Mouse (Mus musculus): ENCODE data around the gene Hmox2. TPM values are rescaled to one million over a fixed set of nuclear protein-coding genes. Genes with fewer than 3 reads are reported as not detected.

The Hmox2 gene
- polyA plus RNA-seq, 1 experiment from 2014 or later = 39.2 TPM

- no peak overlapping the region for H3K9ac ChIP-seq (ENCODE audit: low read depth, low read length)
- ATAC-seq (ENCODE audit: low read depth) = no peak
- peaks cover 5% of the 10 kb centered on the region for H3K36me3 ChIP-seq (ENCODE audit: control insufficient read depth, insufficient read depth)
- no peak overlapping the region for H3K4me3 ChIP-seq (ENCODE audit: low read depth, low read length)
- H3K4me2 ChIP-seq (ENCODE audit: low read depth, low read length) = no peak overlapping the region
- H3K27ac ChIP-seq (ENCODE audit: low read length) = no peak overlapping the region
- peaks cover 3% of the 10 kb centered on the region; the same call in 1 of the 2 replicates for H3K4me1 ChIP-seq (ENCODE audit: control insufficient read depth, low read depth, low read length)
- H3K27me3 ChIP-seq (ENCODE audit: control insufficient read depth, insufficient read depth, low read depth, low read length) = no peaks in the 10 kb centered on the region
- H3K9me3 ChIP-seq (replicated peaks; ENCODE audit: control insufficient read depth, low read length) = no peaks in the 10 kb centered on the region
- WGBS (ENCODE audit: insufficient replicate concordance) = 34% methylated on average over 1 of the region's 1 CpGs
Measured at GRCm38 (mm10) chr16:4773289-4773970, 47.3 kb downstream of the Hmox2 start.

GRCm38 (mm10) chr16:4777171-4777904 lies 51.2 kb downstream of the Hmox2 start:
- Histone ChIP-seq H3K4me3 (ENCODE audit: low read depth, low read length) (no peak overlapping the region), H3K4me1 (ENCODE audit: control insufficient read depth, low read depth, low read length) (peaks cover 3% of the 10 kb centered on the region; the same call in 1 of the 2 replicates), H3K9ac (ENCODE audit: low read depth, low read length) (no peak overlapping the region), H3K27ac (ENCODE audit: low read length) (no peak overlapping the region), H3K27me3 (ENCODE audit: control insufficient read depth, insufficient read depth, low read depth, low read length) (no peaks in the 10 kb centered on the region), H3K9me3 (replicated peaks; ENCODE audit: control insufficient read depth, low read length) (no peaks in the 10 kb centered on the region), H3K4me2 (ENCODE audit: low read depth, low read length) (no peak overlapping the region), H3K36me3 (ENCODE audit: control insufficient read depth, insufficient read depth) (no peaks in the 10 kb centered on the region)
- 85% methylated on average over 3 of the region's 3 CpGs for WGBS (ENCODE audit: insufficient replicate concordance)
- ATAC-seq (ENCODE audit: low read depth) = peak; percentile 30; the same call in 1 of the 2 replicates

GRCm38 (mm10) chr16:4777905-4778609 lies 51.9 kb downstream of the Hmox2 start:
- Histone ChIP-seq H3K4me1 (ENCODE audit: control insufficient read depth, low read depth, low read length) (peaks cover 3% of the 10 kb centered on the region; the same call in 1 of the 2 replicates), H3K27ac (ENCODE audit: low read length) (no peak overlapping the region), H3K4me3 (ENCODE audit: low read depth, low read length) (no peak overlapping the region), H3K36me3 (ENCODE audit: control insufficient read depth, insufficient read depth) (no peaks in the 10 kb centered on the region), H3K27me3 (ENCODE audit: control insufficient read depth, insufficient read depth, low read depth, low read length) (no peaks in the 10 kb centered on the region), H3K9ac (ENCODE audit: low read depth, low read length) (no peak overlapping the region), H3K4me2 (ENCODE audit: low read depth, low read length) (no peak overlapping the region), H3K9me3 (replicated peaks; ENCODE audit: control insufficient read depth, low read length) (no peaks in the 10 kb centered on the region)
- no peak for ATAC-seq (ENCODE audit: low read depth)
- 69% methylated on average over 4 of the region's 4 CpGs for WGBS (ENCODE audit: insufficient replicate concordance)

- Histone ChIP-seq H3K27me3 (ENCODE audit: control insufficient read depth, insufficient read depth, low read depth, low read length) (no peaks in the 10 kb centered on the region), H3K9me3 (replicated peaks; ENCODE audit: control insufficient read depth, low read length) (no peaks in the 10 kb centered on the region), H3K27ac (ENCODE audit: low read length) (no peak overlapping the region), H3K4me2 (ENCODE audit: low read depth, low read length) (no peak overlapping the region), H3K4me1 (ENCODE audit: control insufficient read depth, low read depth, low read length) (no peaks in the 10 kb centered on the region; the same call in 1 of the 2 replicates), H3K36me3 (ENCODE audit: control insufficient read depth, insufficient read depth) (no peaks in the 10 kb centered on the region), H3K4me3 (ENCODE audit: low read depth, low read length) (no peak overlapping the region), H3K9ac (ENCODE audit: low read depth, low read length) (no peak overlapping the region)
- ATAC-seq (ENCODE audit: low read depth) = no peak
- WGBS (ENCODE audit: insufficient replicate concordance) = 79% methylated on average over 4 of the region's 4 CpGs
Measured at GRCm38 (mm10) chr16:4778940-4779339, 52.8 kb downstream of the Hmox2 start.

- WGBS (ENCODE audit: insufficient replicate concordance) = 69% methylated on average over 5 of the region's 5 CpGs
- Histone ChIP-seq H3K9ac (ENCODE audit: low read depth, low read length) (no peak overlapping the region), H3K27me3 (ENCODE audit: control insufficient read depth, insufficient read depth, low read depth, low read length) (no peaks in the 10 kb centered on the region), H3K4me1 (ENCODE audit: control insufficient read depth, low read depth, low read length) (no peaks in the 10 kb centered on the region; the same call in 1 of the 2 replicates), H3K4me2 (ENCODE audit: low read depth, low read length) (no peak overlapping the region), H3K9me3 (replicated peaks; ENCODE audit: control insufficient read depth, low read length) (no peaks in the 10 kb centered on the region), H3K36me3 (ENCODE audit: control insufficient read depth, insufficient read depth) (no peaks in the 10 kb centered on the region), H3K27ac (ENCODE audit: low read length) (no peak overlapping the region), H3K4me3 (ENCODE audit: low read depth, low read length) (no peak overlapping the region)
- ATAC-seq (ENCODE audit: low read depth) = no peak
Measured at GRCm38 (mm10) chr16:4781524-4782196, 55.5 kb downstream of the Hmox2 start.

GRCm38 (mm10) chr16:4782515-4782914 lies 56.4 kb downstream of the Hmox2 start:
- Histone ChIP-seq H3K9ac (ENCODE audit: low read depth, low read length) (no peak overlapping the region), H3K36me3 (ENCODE audit: control insufficient read depth, insufficient read depth) (no peaks in the 10 kb centered on the region), H3K4me3 (ENCODE audit: low read depth, low read length) (no peak overlapping the region), H3K4me1 (ENCODE audit: control insufficient read depth, low read depth, low read length) (no peaks in the 10 kb centered on the region; the same call in 1 of the 2 replicates), H3K27me3 (ENCODE audit: control insufficient read depth, insufficient read depth, low read depth, low read length) (no peaks in the 10 kb centered on the region), H3K4me2 (ENCODE audit: low read depth, low read length) (no peak overlapping the region), H3K9me3 (replicated peaks; ENCODE audit: control insufficient read depth, low read length) (no peaks in the 10 kb centered on the region), H3K27ac (ENCODE audit: low read length) (no peak overlapping the region)
- ATAC-seq (ENCODE audit: low read depth) = no peak

- WGBS (ENCODE audit: insufficient replicate concordance) = 71% methylated on average over 4 of the region's 4 CpGs
- no peaks in the 10 kb centered on the region for H3K36me3 ChIP-seq (ENCODE audit: control insufficient read depth, insufficient read depth)
- no peak overlapping the region for H3K9ac ChIP-seq (ENCODE audit: low read depth, low read length)
- no peak overlapping the region for H3K27ac ChIP-seq (ENCODE audit: low read length)
- no peaks in the 10 kb centered on the region for H3K27me3 ChIP-seq (ENCODE audit: control insufficient read depth, insufficient read depth, low read depth, low read length)
- no peak overlapping the region for H3K4me3 ChIP-seq (ENCODE audit: low read depth, low read length)
- H3K9me3 ChIP-seq (replicated peaks; ENCODE audit: control insufficient read depth, low read length) = no peaks in the 10 kb centered on the region
- no peak overlapping the region for H3K4me2 ChIP-seq (ENCODE audit: low read depth, low read length)
- H3K4me1 ChIP-seq (ENCODE audit: control insufficient read depth, low read depth, low read length) = peaks cover 11% of the 10 kb centered on the region
- no peak for ATAC-seq (ENCODE audit: low read depth)
Measured at GRCm38 (mm10) chr16:4785706-4786105, 59.5 kb downstream of the Hmox2 start.

- no peak overlapping the region for H3K9ac ChIP-seq (ENCODE audit: low read depth, low read length)
- H3K4me3 ChIP-seq (ENCODE audit: low read depth, low read length) = no peak overlapping the region
Measured at GRCm38 (mm10) chr16:4788176-4788575, 62.0 kb downstream of the Hmox2 start.

More at GRCm38 (mm10) chr16:4788176-4788575, 62.0 kb downstream of the Hmox2 start:
- Histone ChIP-seq H3K27me3 (ENCODE audit: control insufficient read depth, insufficient read depth, low read depth, low read length) (no peaks in the 10 kb centered on the region), H3K9me3 (replicated peaks; ENCODE audit: control insufficient read depth, low read length) (no peaks in the 10 kb centered on the region), H3K36me3 (ENCODE audit: control insufficient read depth, insufficient read depth) (no peaks in the 10 kb centered on the region), H3K27ac (ENCODE audit: low read length) (no peak overlapping the region), H3K4me1 (ENCODE audit: control insufficient read depth, low read depth, low read length) (peaks cover 11% of the 10 kb centered on the region), H3K4me2 (ENCODE audit: low read depth, low read length) (no peak overlapping the region)
- no peak for ATAC-seq (ENCODE audit: low read depth)

Data from liver, embryonic 16.5 days (tissue).